Mouse (Mus musculus) olfactory bulb, adult 2 months (tissue): ENCODE measurements at regions not wholly inside any gene's neighbourhood (a gene's known extent, or its start where the extent isn't known, plus 50 kb on each side); places are given as distances from the start of the nearest gene placed in this dataset.

Experiments used
- CTCF ChIP-seq: fragments of 200-500 bp; IDR thresholded peaks from 2 replicates; pipeline ENCODE4 v1.5.1; 2012; ENCODE audit warnings: low read depth, mild to moderate bottlenecking, low read length, moderate library complexity; ENCODE audit not compliant: insufficient read depth
- POLR2A ChIP-seq: fragments of 200-500 bp; IDR thresholded peaks from 2 replicates; pipeline ENCODE4 v1.6.1; 2012; ENCODE audit warnings: mild to moderate bottlenecking, low read depth, low read length, moderate library complexity; ENCODE audit not compliant: insufficient read depth

- TF ChIP-seq CTCF (no peak), POLR2A (no peak)
Observed at GRCm38 (mm10) chr13:59892340-59892739, 69.4 kb upstream of the Tut7 start.
